Comparison of ENCODE assay signal across 20 mouse cellular contexts in the genomic region with DNA sequence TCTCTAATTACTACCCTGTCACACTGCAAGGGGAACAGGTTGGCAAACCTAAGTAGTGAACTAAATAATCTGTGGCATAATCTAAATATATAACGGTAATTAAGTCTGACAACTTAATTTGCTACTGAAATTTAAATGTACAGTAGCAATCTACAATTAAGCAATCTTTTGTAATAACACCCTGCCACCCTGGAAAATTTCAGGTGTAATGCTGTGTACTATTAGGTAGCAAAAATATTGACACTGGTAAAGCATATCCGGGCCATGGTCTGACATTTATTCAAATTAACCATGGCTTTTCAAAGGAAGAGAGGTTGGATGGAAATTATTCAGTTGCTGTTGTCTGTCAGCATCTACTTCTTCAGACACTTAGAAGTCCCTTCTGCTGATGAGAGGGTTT.
DNase-seq lines count a peak whose midpoint lies in the region; ATAC-seq and TF ChIP-seq lines count a peak whose summit lies in the region.
"Had no signal": no experiment of that assay in that cellular context is flagged by ENCODE, and none has a peak within 500 bp of the region (broad histone marks: within the 10 kb centered on the region; RNA-seq: fewer than 3 reads in every experiment).

No protein-coding gene starts in this region.

- TF ChIP-seq CTCF in forebrain, postnatal 0 days (IDR thresholded peaks at IDR 0.05; ENCODE audit: low read depth), result no peak
- no peak for TF ChIP-seq CTCF in brain, embryonic 14.5 days (IDR thresholded peaks at IDR 0.05; ENCODE audit: borderline replicate concordance, extremely low read depth, insufficient read depth, insufficient read length)

- H3K27ac ChIP-seq in forebrain, embryonic 14.5 days (ENCODE audit: low read depth, low read length), result no peak overlapping the region
- no peak overlapping the region for H3K27ac ChIP-seq in forebrain, embryonic 13.5 days
- H3K27ac ChIP-seq in forebrain, postnatal 0 days (ENCODE audit: low read depth, low read length), result no peak overlapping the region
- no peak overlapping the region for H3K27ac ChIP-seq in forebrain, embryonic 12.5 days
- peak overlapping the region; percentile 43 for H3K27ac ChIP-seq in heart, embryonic 16.5 days (ENCODE audit: low read length)
- H3K27ac ChIP-seq: embryonic facial prominence, embryonic 10.5 days; embryonic facial prominence, embryonic 12.5 days; forebrain, embryonic 15.5 days had no signal

- no peaks in the 10 kb centered on the region for H3K9me3 ChIP-seq in forebrain, embryonic 14.5 days (replicated peaks; ENCODE audit: control insufficient read depth, low read length)
- no peaks in the 10 kb centered on the region; the same call in 1 of the 2 replicates for H3K9me3 ChIP-seq in forebrain, embryonic 13.5 days (replicated peaks)
- no peaks in the 10 kb centered on the region for H3K9me3 ChIP-seq in forebrain, postnatal 0 days (ENCODE audit: low read length)
- 0 out of 2 replicates have a peak, but pooled peaks cover 4% of the 10 kb centered on the region for H3K9me3 ChIP-seq in forebrain, embryonic 12.5 days
- no peaks in the 10 kb centered on the region; the same call in 1 of the 2 replicates for H3K9me3 ChIP-seq in heart, embryonic 16.5 days (replicated peaks; ENCODE audit: control insufficient read depth, low read length)
- H3K9me3 ChIP-seq: forebrain, embryonic 15.5 days had no signal

- WGBS in forebrain, embryonic 14.5 days, result 81% methylated on average over 2 of the region's 2 CpGs
- 83% methylated on average over 2 of the region's 2 CpGs for WGBS in forebrain, embryonic 13.5 days
- 69% methylated on average over 2 of the region's 2 CpGs for WGBS in forebrain, postnatal 0 days
- WGBS in forebrain, embryonic 12.5 days, result 92% methylated on average over 2 of the region's 2 CpGs
- WGBS in heart, embryonic 16.5 days, result 82% methylated on average over 2 of the region's 2 CpGs

- ATAC-seq in forebrain, embryonic 14.5 days, result no peak
- no peak for ATAC-seq in forebrain, embryonic 13.5 days
- peak; percentile 53; the same call in 1 of the 2 replicates for ATAC-seq in forebrain, postnatal 0 days
- no peak for ATAC-seq in forebrain, embryonic 12.5 days (ENCODE audit: low FRiP score)
- no peak for ATAC-seq in heart, embryonic 16.5 days (replicated peaks; ENCODE audit: extremely low read depth, insufficient read depth, low FRiP score)
- ATAC-seq: forebrain, embryonic 15.5 days had no signal

- no peak for TF ChIP-seq POLR2A in brain, embryonic 14.5 days (IDR thresholded peaks at IDR 0.05; ENCODE audit: borderline replicate concordance, extremely low read depth, insufficient read depth, insufficient read length, poor library complexity, severe bottlenecking)

- no peak overlapping the region for H3K4me3 ChIP-seq in forebrain, embryonic 14.5 days (ENCODE audit: low read depth, low read length)
- no peak overlapping the region for H3K4me3 ChIP-seq in forebrain, embryonic 13.5 days
- no peak overlapping the region for H3K4me3 ChIP-seq in forebrain, postnatal 0 days (ENCODE audit: low read depth, low read length)
- H3K4me3 ChIP-seq in forebrain, embryonic 12.5 days (replicated peaks), result no peak overlapping the region
- H3K4me3 ChIP-seq in heart, embryonic 16.5 days (ENCODE audit: low read length), result no peak overlapping the region
- H3K4me3 ChIP-seq: embryonic facial prominence, embryonic 10.5 days; embryonic facial prominence, embryonic 12.5 days; forebrain, embryonic 15.5 days had no signal

- H3K27me3 ChIP-seq in forebrain, embryonic 14.5 days (replicated peaks; ENCODE audit: control insufficient read depth, insufficient read depth, low read length), result no peaks in the 10 kb centered on the region
- no peaks in the 10 kb centered on the region for H3K27me3 ChIP-seq in forebrain, embryonic 13.5 days
- H3K27me3 ChIP-seq in forebrain, postnatal 0 days (ENCODE audit: insufficient read depth, low read length), result no peaks in the 10 kb centered on the region; the same call in 1 of the 2 replicates
- no peaks in the 10 kb centered on the region for H3K27me3 ChIP-seq in forebrain, embryonic 12.5 days
- no peaks in the 10 kb centered on the region for H3K27me3 ChIP-seq in heart, embryonic 16.5 days (ENCODE audit: control insufficient read depth, insufficient read depth, low read length)
- H3K27me3 ChIP-seq: embryonic facial prominence, embryonic 12.5 days; forebrain, embryonic 15.5 days had no signal

- no peak overlapping the region for H3K9ac ChIP-seq in forebrain, embryonic 14.5 days (ENCODE audit: low read length)
- no peak overlapping the region for H3K9ac ChIP-seq in forebrain, embryonic 13.5 days
- no peak overlapping the region for H3K9ac ChIP-seq in forebrain, postnatal 0 days
- H3K9ac ChIP-seq in forebrain, embryonic 12.5 days, result no peak overlapping the region
- no peak overlapping the region for H3K9ac ChIP-seq in heart, embryonic 16.5 days (ENCODE audit: low read length)
- H3K9ac ChIP-seq: embryonic facial prominence, embryonic 12.5 days; forebrain, embryonic 15.5 days had no signal

- H3K36me3 ChIP-seq in forebrain, embryonic 14.5 days (ENCODE audit: control insufficient read depth, insufficient read depth, low read length), result no peaks in the 10 kb centered on the region
- H3K36me3 ChIP-seq in forebrain, embryonic 13.5 days (ENCODE audit: poor library complexity, severe bottlenecking), result no peaks in the 10 kb centered on the region
- no peaks in the 10 kb centered on the region for H3K36me3 ChIP-seq in forebrain, postnatal 0 days (ENCODE audit: insufficient read depth)
- no peaks in the 10 kb centered on the region for H3K36me3 ChIP-seq in forebrain, embryonic 12.5 days (replicated peaks)
- no peaks in the 10 kb centered on the region for H3K36me3 ChIP-seq in heart, embryonic 16.5 days (ENCODE audit: control insufficient read depth, insufficient read depth)
- H3K36me3 ChIP-seq: embryonic facial prominence, embryonic 10.5 days; embryonic facial prominence, embryonic 12.5 days; forebrain, embryonic 15.5 days had no signal

- no peaks in the 10 kb centered on the region for H3K4me1 ChIP-seq in forebrain, embryonic 14.5 days (ENCODE audit: control insufficient read depth, insufficient read depth, low read length)
- no peaks in the 10 kb centered on the region for H3K4me1 ChIP-seq in forebrain, embryonic 13.5 days
- no peaks in the 10 kb centered on the region for H3K4me1 ChIP-seq in forebrain, postnatal 0 days (ENCODE audit: insufficient read depth)
- H3K4me1 ChIP-seq in forebrain, embryonic 12.5 days, result no peaks in the 10 kb centered on the region
- H3K4me1 ChIP-seq in heart, embryonic 16.5 days (ENCODE audit: control insufficient read depth, insufficient read depth, low read length), result no peaks in the 10 kb centered on the region
- H3K4me1 ChIP-seq: embryonic facial prominence, embryonic 10.5 days; embryonic facial prominence, embryonic 12.5 days had no signal

- no peak overlapping the region for H3K4me2 ChIP-seq in forebrain, embryonic 14.5 days (ENCODE audit: low read length)
- no peak overlapping the region for H3K4me2 ChIP-seq in forebrain, embryonic 13.5 days
- no peak overlapping the region for H3K4me2 ChIP-seq in forebrain, postnatal 0 days (ENCODE audit: low read depth)
- H3K4me2 ChIP-seq in forebrain, embryonic 12.5 days, result no peak overlapping the region
- no peak overlapping the region for H3K4me2 ChIP-seq in heart, embryonic 16.5 days (ENCODE audit: low read depth, low read length)
- H3K4me2 ChIP-seq: embryonic facial prominence, embryonic 12.5 days; forebrain, embryonic 15.5 days had no signal

- DNase-seq in forebrain, embryonic 14.5 days (ENCODE audit: low spot score), result peak; percentile 37
- no peak for DNase-seq in forebrain, postnatal 0 days
- DNase-seq in heart, adult 8-10 months (ENCODE audit: low spot score), result no peak
- peak; percentile 25 for DNase-seq in brain, embryonic 14.5 days (ENCODE audit: low read depth)
- DNase-seq in lung, postnatal 14 days, result no peak
- DNase-seq: adrenal gland, adult 2 months; adrenal gland, postnatal 10 days; adrenal gland, postnatal 25 days; B cell, adult 2 months; cerebellum, adult 11-12 months; cerebellum, adult 2 months; cerebellum, adult 9-10 months; cerebellum, postnatal 10 days; cerebellum, postnatal 25 days had no signal

Comparison
In these comparisons a context has a peak if more than half of its experiments do, and no peak if none do; other contexts are left out.
1. DNase-seq: peak in forebrain, embryonic 14.5 days (single experiment) and brain, embryonic 14.5 days (single experiment); none in forebrain, postnatal 0 days (single experiment), heart, adult 8-10 months (single experiment) and lung, postnatal 14 days (single experiment).